Mouse (Mus musculus): ENCODE data around the gene Gna12. TPM values are rescaled to one million over a fixed set of nuclear protein-coding genes. Genes with fewer than 3 reads are reported as not detected.
A peak's percentile ranks its signal among the peaks of the same experiment; 100 is the strongest.

The Gna12 gene
- polyA plus RNA-seq (2014; fragmentation: Nextera tagmentation; extraction: Ambion mirVana) = 25.1 and 31.1 TPM in 2 replicates

- H3K27ac ChIP-seq (ENCODE audit: low read depth, low read length) = peak within 1 kb of the TSS; percentile 70
- peak within 1 kb of the TSS; percentile 87 for H3K4me3 ChIP-seq (ENCODE audit: low read depth, low read length)
- peak within 1 kb of the TSS; percentile 87 for H3K9ac ChIP-seq (ENCODE audit: low read depth, low read length)
- H3K36me3 ChIP-seq (ENCODE audit: control insufficient read depth, insufficient read depth, low read length) = no peaks in the 10 kb centered on the region
- H3K9me3 ChIP-seq (ENCODE audit: control insufficient read depth, low read length) = no peaks in the 10 kb centered on the region
- WGBS = under 1% methylated on average over 49 of the region's 49 CpGs
- peaks cover 38% of the 10 kb centered on the region for H3K4me1 ChIP-seq (replicated peaks; ENCODE audit: control insufficient read depth, insufficient read depth, low read length)
- no peaks in the 10 kb centered on the region for H3K27me3 ChIP-seq (replicated peaks; ENCODE audit: control insufficient read depth, insufficient read depth, low read length)
- ATAC-seq (replicated peaks; ENCODE audit: low FRiP score) = peak; percentile 95
- DNase-seq (ENCODE audit: low spot score) = peak; percentile 96
- H3K4me2 ChIP-seq = peak within 1 kb of the TSS; percentile 97
These were observed at the start of gene Gna12 for GRCm38 (mm10) chr5:140830314-140831063. Gene Gna12, minus strand, starts transcription at chr5:140830431.

- no peaks in the 10 kb centered on the region for H3K9me3 ChIP-seq (ENCODE audit: control insufficient read depth, low read length)
- H3K36me3 ChIP-seq (ENCODE audit: control insufficient read depth, insufficient read depth, low read length) = no peaks in the 10 kb centered on the region
- 61% methylated on average over 6 of the region's 6 CpGs for WGBS
- no peak overlapping the region for H3K9ac ChIP-seq (ENCODE audit: low read depth, low read length)
- no peak overlapping the region for H3K4me3 ChIP-seq (ENCODE audit: low read depth, low read length)
- no peaks in the 10 kb centered on the region for H3K4me1 ChIP-seq (replicated peaks; ENCODE audit: control insufficient read depth, insufficient read depth, low read length)
- DNase-seq (ENCODE audit: low spot score) (no peak), ATAC-seq (replicated peaks; ENCODE audit: low FRiP score) (no peak)
- H3K27ac ChIP-seq (ENCODE audit: low read depth, low read length) = no peak overlapping the region
- no peak overlapping the region for H3K4me2 ChIP-seq
- H3K27me3 ChIP-seq (replicated peaks; ENCODE audit: control insufficient read depth, insufficient read depth, low read length) = no peaks in the 10 kb centered on the region
These were observed 48.4 kb upstream of the Gna12 start for GRCm38 (mm10) chr5:140878644-140879043.

- H3K27me3 ChIP-seq (replicated peaks; ENCODE audit: control insufficient read depth, insufficient read depth, low read length) = no peaks in the 10 kb centered on the region; the same call in 1 of the 2 replicates
- no peak overlapping the region for H3K4me3 ChIP-seq (ENCODE audit: low read depth, low read length)
- H3K4me1 ChIP-seq (replicated peaks; ENCODE audit: control insufficient read depth, insufficient read depth, low read length) = 0 out of 2 replicates have a peak, but pooled peaks cover 3% of the 10 kb centered on the region
- WGBS = 62% methylated on average over 6 of the region's 6 CpGs
- H3K9me3 ChIP-seq (ENCODE audit: control insufficient read depth, low read length) = no peaks in the 10 kb centered on the region
- peak overlapping the region; percentile 19; the same call in 1 of the 2 replicates for H3K4me2 ChIP-seq
- H3K9ac ChIP-seq (ENCODE audit: low read depth, low read length) = no peak overlapping the region
- DNase-seq (ENCODE audit: low spot score) (no peak), ATAC-seq (replicated peaks; ENCODE audit: low FRiP score) (no peak)
- no peaks in the 10 kb centered on the region for H3K36me3 ChIP-seq (ENCODE audit: control insufficient read depth, insufficient read depth, low read length)
- no peak overlapping the region for H3K27ac ChIP-seq (ENCODE audit: low read depth, low read length)
These were observed 43.6 kb upstream of the Gna12 start for GRCm38 (mm10) chr5:140873736-140874307.

- ATAC-seq (replicated peaks; ENCODE audit: low FRiP score) (no peak; the same call in 1 of the 2 replicates), DNase-seq (ENCODE audit: low spot score) (no peak)
- peak overlapping the region; percentile 19 for H3K4me2 ChIP-seq
- 0 out of 2 replicates have a peak, but pooled peaks cover 3% of the 10 kb centered on the region for H3K4me1 ChIP-seq (replicated peaks; ENCODE audit: control insufficient read depth, insufficient read depth, low read length)
- H3K27ac ChIP-seq (ENCODE audit: low read depth, low read length) = no peak overlapping the region
- no peak overlapping the region for H3K9ac ChIP-seq (ENCODE audit: low read depth, low read length)
- 16% methylated on average over 18 of the region's 18 CpGs for WGBS
- no peaks in the 10 kb centered on the region for H3K9me3 ChIP-seq (ENCODE audit: control insufficient read depth, low read length)
- no peaks in the 10 kb centered on the region; the same call in 1 of the 2 replicates for H3K27me3 ChIP-seq (replicated peaks; ENCODE audit: control insufficient read depth, insufficient read depth, low read length)
- no peak overlapping the region for H3K4me3 ChIP-seq (ENCODE audit: low read depth, low read length)
- H3K36me3 ChIP-seq (ENCODE audit: control insufficient read depth, insufficient read depth, low read length) = no peaks in the 10 kb centered on the region
These were observed 42.9 kb upstream of the Gna12 start for GRCm38 (mm10) chr5:140873039-140873551.

GRCm38 (mm10) chr5:140872532-140873038, 42.4 kb upstream of the Gna12 start:
- H3K27ac ChIP-seq (ENCODE audit: low read depth, low read length) = no peak overlapping the region
- H3K36me3 ChIP-seq (ENCODE audit: control insufficient read depth, insufficient read depth, low read length) = no peaks in the 10 kb centered on the region
- no peak for DNase-seq (ENCODE audit: low spot score)
- H3K9ac ChIP-seq (ENCODE audit: low read depth, low read length) = no peak overlapping the region
- H3K4me2 ChIP-seq = peak overlapping the region; percentile 19
- 10% methylated on average over 11 of the region's 11 CpGs for WGBS
- no peak overlapping the region for H3K4me3 ChIP-seq (ENCODE audit: low read depth, low read length)
- ATAC-seq (replicated peaks; ENCODE audit: low FRiP score) = peak; percentile 50
- H3K4me1 ChIP-seq (replicated peaks; ENCODE audit: control insufficient read depth, insufficient read depth, low read length) = 0 out of 2 replicates have a peak, but pooled peaks cover 3% of the 10 kb centered on the region
- H3K9me3 ChIP-seq (ENCODE audit: control insufficient read depth, low read length) = no peaks in the 10 kb centered on the region
- no peaks in the 10 kb centered on the region; the same call in 1 of the 2 replicates for H3K27me3 ChIP-seq (replicated peaks; ENCODE audit: control insufficient read depth, insufficient read depth, low read length)

GRCm38 (mm10) chr5:140871241-140871640, 41.0 kb upstream of the Gna12 start:
- 77% methylated on average over 6 of the region's 6 CpGs for WGBS
- Histone ChIP-seq H3K9me3 (ENCODE audit: control insufficient read depth, low read length) (no peaks in the 10 kb centered on the region), H3K4me1 (replicated peaks; ENCODE audit: control insufficient read depth, insufficient read depth, low read length) (0 out of 2 replicates have a peak, but pooled peaks cover 3% of the 10 kb centered on the region), H3K9ac (ENCODE audit: low read depth, low read length) (no peak overlapping the region), H3K4me3 (ENCODE audit: low read depth, low read length) (no peak overlapping the region), H3K36me3 (ENCODE audit: control insufficient read depth, insufficient read depth, low read length) (no peaks in the 10 kb centered on the region), H3K27ac (ENCODE audit: low read depth, low read length) (no peak overlapping the region), H3K27me3 (replicated peaks; ENCODE audit: control insufficient read depth, insufficient read depth, low read length) (no peaks in the 10 kb centered on the region; the same call in 1 of the 2 replicates), H3K4me2 (no peak overlapping the region)
- DNase-seq (ENCODE audit: low spot score) = no peak
- ATAC-seq (replicated peaks; ENCODE audit: low FRiP score) = no peak

GRCm38 (mm10) chr5:140869034-140869433, 38.8 kb upstream of the Gna12 start:
- DNase-seq (ENCODE audit: low spot score) (no peak), ATAC-seq (replicated peaks; ENCODE audit: low FRiP score) (no peak)
- H3K4me2 ChIP-seq = no peak overlapping the region
- H3K4me3 ChIP-seq (ENCODE audit: low read depth, low read length) = no peak overlapping the region
- no peaks in the 10 kb centered on the region; the same call in 1 of the 2 replicates for H3K27me3 ChIP-seq (replicated peaks; ENCODE audit: control insufficient read depth, insufficient read depth, low read length)
- no peak overlapping the region for H3K9ac ChIP-seq (ENCODE audit: low read depth, low read length)
- WGBS = 58% methylated on average over 2 of the region's 2 CpGs
- no peaks in the 10 kb centered on the region for H3K36me3 ChIP-seq (ENCODE audit: control insufficient read depth, insufficient read depth, low read length)
- H3K27ac ChIP-seq (ENCODE audit: low read depth, low read length) = no peak overlapping the region
- 0 out of 2 replicates have a peak, but pooled peaks cover 3% of the 10 kb centered on the region for H3K4me1 ChIP-seq (replicated peaks; ENCODE audit: control insufficient read depth, insufficient read depth, low read length)
- no peaks in the 10 kb centered on the region for H3K9me3 ChIP-seq (ENCODE audit: control insufficient read depth, low read length)

GRCm38 (mm10) chr5:140859730-140860129, 29.5 kb upstream of the Gna12 start:
- no peaks in the 10 kb centered on the region for H3K27me3 ChIP-seq (replicated peaks; ENCODE audit: control insufficient read depth, insufficient read depth, low read length)

More at GRCm38 (mm10) chr5:140859730-140860129, 29.5 kb upstream of the Gna12 start:
- no peak overlapping the region for H3K27ac ChIP-seq (ENCODE audit: low read depth, low read length)
- H3K9ac ChIP-seq (ENCODE audit: low read depth, low read length) = no peak overlapping the region
- DNase-seq (ENCODE audit: low spot score) = no peak
- ATAC-seq (replicated peaks; ENCODE audit: low FRiP score) = no peak
- no peaks in the 10 kb centered on the region for H3K4me1 ChIP-seq (replicated peaks; ENCODE audit: control insufficient read depth, insufficient read depth, low read length)
- H3K4me3 ChIP-seq (ENCODE audit: low read depth, low read length) = no peak overlapping the region
- 77% methylated on average over 5 of the region's 5 CpGs for WGBS
- H3K4me2 ChIP-seq = no peak overlapping the region
- H3K9me3 ChIP-seq (ENCODE audit: control insufficient read depth, low read length) = no peaks in the 10 kb centered on the region
- H3K36me3 ChIP-seq (ENCODE audit: control insufficient read depth, insufficient read depth, low read length) = no peaks in the 10 kb centered on the region

Measured in liver, embryonic 11.5 days (tissue).